Mouse (Mus musculus): ENCODE results near the gene Vwf. TPM values are rescaled to one million over a fixed set of nuclear protein-coding genes. Genes with fewer than 3 reads are reported as not detected.

Vwf gene
- polyA plus RNA-seq, 1 experiment from 2014 or later, result 5.1 TPM

GRCm38 (mm10) chr6:125678492-125678891 is 131.9 kb downstream of the Vwf start:
- WGBS, result 82% methylated on average over 1 of the region's 1 CpGs
- no peak overlapping the region for H3K4me3 ChIP-seq (replicated peaks)
- H3K27ac ChIP-seq, result no peak overlapping the region
- H3K4me2 ChIP-seq, result no peak overlapping the region
- peaks cover 8% of the 10 kb centered on the region for H3K4me1 ChIP-seq (replicated peaks)
- H3K9me3 ChIP-seq, result no peaks in the 10 kb centered on the region
- H3K9ac ChIP-seq (replicated peaks), result no peak overlapping the region
- no peak for ATAC-seq (ENCODE audit: insufficient number of reproducible peaks, insufficient read depth, low FRiP score, low TSS enrichment, low read depth)
- peaks cover 8% of the 10 kb centered on the region; the same call in 1 of the 2 replicates for H3K27me3 ChIP-seq
- H3K36me3 ChIP-seq, result no peaks in the 10 kb centered on the region

GRCm38 (mm10) chr6:125680613-125681012 is 134.0 kb downstream of the Vwf start:
- Histone ChIP-seq H3K4me3 (replicated peaks) (no peak overlapping the region), H3K9me3 (no peaks in the 10 kb centered on the region), H3K4me1 (replicated peaks) (peaks cover 8% of the 10 kb centered on the region), H3K36me3 (no peaks in the 10 kb centered on the region), H3K9ac (replicated peaks) (no peak overlapping the region), H3K27me3 (peaks cover 8% of the 10 kb centered on the region; the same call in 1 of the 2 replicates), H3K4me2 (no peak overlapping the region), H3K27ac (peak overlapping the region; percentile 60)
- ATAC-seq (ENCODE audit: insufficient number of reproducible peaks, insufficient read depth, low FRiP score, low TSS enrichment, low read depth), result peak; percentile 59; the same call in 1 of the 2 replicates
- WGBS, result 30% methylated on average over 11 of the region's 11 CpGs

- no peak overlapping the region for H3K4me2 ChIP-seq
- no peaks in the 10 kb centered on the region for H3K9me3 ChIP-seq
- H3K27ac ChIP-seq, result no peak overlapping the region
- no peak overlapping the region for H3K9ac ChIP-seq (replicated peaks)
- no peaks in the 10 kb centered on the region for H3K36me3 ChIP-seq
- peaks cover 22% of the 10 kb centered on the region for H3K27me3 ChIP-seq
- no peak for ATAC-seq (ENCODE audit: insufficient number of reproducible peaks, insufficient read depth, low FRiP score, low TSS enrichment, low read depth)
- H3K4me3 ChIP-seq (replicated peaks), result no peak overlapping the region
- H3K4me1 ChIP-seq (replicated peaks), result peaks cover 11% of the 10 kb centered on the region
Observed at GRCm38 (mm10) chr6:125685420-125685819, 138.8 kb downstream of the Vwf start.

- Histone ChIP-seq H3K4me1 (replicated peaks) (peaks cover 14% of the 10 kb centered on the region), H3K4me2 (no peak overlapping the region), H3K27me3 (peaks cover 34% of the 10 kb centered on the region), H3K36me3 (no peaks in the 10 kb centered on the region), H3K27ac (no peak overlapping the region), H3K9me3 (no peaks in the 10 kb centered on the region), H3K4me3 (replicated peaks) (no peak overlapping the region), H3K9ac (replicated peaks) (no peak overlapping the region)
- WGBS, result 25% methylated on average over 1 of the region's 1 CpGs
- ATAC-seq (ENCODE audit: insufficient number of reproducible peaks, insufficient read depth, low FRiP score, low TSS enrichment, low read depth), result no peak
Observed at GRCm38 (mm10) chr6:125687986-125688385, 141.4 kb downstream of the Vwf start.

GRCm38 (mm10) chr6:125690057-125690703 is 143.6 kb downstream of the Vwf start, which contains the start of gene Ano2:
TSS of gene Ano2 (plus strand) at chr6:125690419.
- H3K9me3 ChIP-seq, result no peaks in the 10 kb centered on the region
- 3% methylated on average over 20 of the region's 20 CpGs for WGBS
- 0 out of 2 replicates have a peak within 1 kb of the TSS, but pooled peaks have one; percentile 1 for H3K9ac ChIP-seq (replicated peaks)
- ATAC-seq (ENCODE audit: insufficient number of reproducible peaks, insufficient read depth, low FRiP score, low TSS enrichment, low read depth), result peak; percentile 56; the same call in 1 of the 2 replicates
- H3K4me3 ChIP-seq (replicated peaks), result peak within 1 kb of the TSS; percentile 19
- peaks cover 14% of the 10 kb centered on the region for H3K4me1 ChIP-seq (replicated peaks)
- H3K4me2 ChIP-seq, result peak within 1 kb of the TSS; percentile 54
- H3K36me3 ChIP-seq, result no peaks in the 10 kb centered on the region
- peaks cover 34% of the 10 kb centered on the region for H3K27me3 ChIP-seq
- no peak within 1 kb of the TSS for H3K27ac ChIP-seq

GRCm38 (mm10) chr6:125701146-125701545 is 154.6 kb downstream of the Vwf start:
- no peak overlapping the region for H3K27ac ChIP-seq
- no peak for ATAC-seq (ENCODE audit: insufficient number of reproducible peaks, insufficient read depth, low FRiP score, low TSS enrichment, low read depth)
- H3K4me3 ChIP-seq (replicated peaks), result no peak overlapping the region
- H3K4me1 ChIP-seq (replicated peaks), result no peaks in the 10 kb centered on the region
- H3K36me3 ChIP-seq, result no peaks in the 10 kb centered on the region
- no peaks in the 10 kb centered on the region for H3K27me3 ChIP-seq
- WGBS, result 83% methylated on average over 2 of the region's 2 CpGs
- no peak overlapping the region for H3K4me2 ChIP-seq
- H3K9ac ChIP-seq (replicated peaks), result no peak overlapping the region
- H3K9me3 ChIP-seq, result no peaks in the 10 kb centered on the region

GRCm38 (mm10) chr6:125711261-125711660 is 164.7 kb downstream of the Vwf start:
- Histone ChIP-seq H3K4me2 (no peak overlapping the region), H3K27ac (no peak overlapping the region), H3K27me3 (no peaks in the 10 kb centered on the region), H3K9me3 (no peaks in the 10 kb centered on the region), H3K4me3 (replicated peaks) (no peak overlapping the region), H3K36me3 (no peaks in the 10 kb centered on the region), H3K9ac (replicated peaks) (no peak overlapping the region), H3K4me1 (replicated peaks) (peaks cover 3% of the 10 kb centered on the region; the same call in 1 of the 2 replicates)
- 86% methylated on average over 16 of the region's 16 CpGs for WGBS
- no peak for ATAC-seq (ENCODE audit: insufficient number of reproducible peaks, insufficient read depth, low FRiP score, low TSS enrichment, low read depth)

GRCm38 (mm10) chr6:125726408-125726807 is 179.8 kb downstream of the Vwf start:
- Histone ChIP-seq H3K9me3 (peaks cover 5% of the 10 kb centered on the region; the same call in 1 of the 2 replicates), H3K36me3 (no peaks in the 10 kb centered on the region), H3K9ac (replicated peaks) (no peak overlapping the region), H3K4me2 (no peak overlapping the region), H3K27me3 (0 out of 2 replicates have a peak, but pooled peaks cover 4% of the 10 kb centered on the region), H3K27ac (no peak overlapping the region), H3K4me3 (replicated peaks) (no peak overlapping the region), H3K4me1 (replicated peaks) (peaks cover 14% of the 10 kb centered on the region)
- 82% methylated on average over 2 of the region's 2 CpGs for WGBS
- no peak for ATAC-seq (ENCODE audit: insufficient number of reproducible peaks, insufficient read depth, low FRiP score, low TSS enrichment, low read depth)

GRCm38 (mm10) chr6:125727484-125727911 is 180.9 kb downstream of the Vwf start:
- Histone ChIP-seq H3K9ac (replicated peaks) (no peak overlapping the region), H3K4me3 (replicated peaks) (no peak overlapping the region), H3K27me3 (0 out of 2 replicates have a peak, but pooled peaks cover 4% of the 10 kb centered on the region), H3K9me3 (peaks cover 5% of the 10 kb centered on the region; the same call in 1 of the 2 replicates), H3K36me3 (no peaks in the 10 kb centered on the region), H3K27ac (no peak overlapping the region), H3K4me2 (no peak overlapping the region), H3K4me1 (replicated peaks) (peaks cover 14% of the 10 kb centered on the region)
- 56% methylated on average over 5 of the region's 5 CpGs for WGBS
- ATAC-seq (ENCODE audit: insufficient number of reproducible peaks, insufficient read depth, low FRiP score, low TSS enrichment, low read depth), result no peak

- Histone ChIP-seq H3K36me3 (no peaks in the 10 kb centered on the region), H3K27me3 (0 out of 2 replicates have a peak, but pooled peaks cover 4% of the 10 kb centered on the region), H3K9ac (replicated peaks) (no peak overlapping the region), H3K4me3 (replicated peaks) (no peak overlapping the region), H3K4me1 (replicated peaks) (peaks cover 14% of the 10 kb centered on the region), H3K9me3 (peaks cover 5% of the 10 kb centered on the region; the same call in 1 of the 2 replicates), H3K27ac (no peak overlapping the region), H3K4me2 (no peak overlapping the region)
- 82% methylated on average over 6 of the region's 6 CpGs for WGBS
- no peak for ATAC-seq (ENCODE audit: insufficient number of reproducible peaks, insufficient read depth, low FRiP score, low TSS enrichment, low read depth)
Observed at GRCm38 (mm10) chr6:125729471-125729870, 182.9 kb downstream of the Vwf start.

- no peak overlapping the region for H3K27ac ChIP-seq
- H3K36me3 ChIP-seq, result no peaks in the 10 kb centered on the region
- H3K27me3 ChIP-seq, result 0 out of 2 replicates have a peak, but pooled peaks cover 4% of the 10 kb centered on the region
- H3K4me2 ChIP-seq, result no peak overlapping the region
- peaks cover 14% of the 10 kb centered on the region for H3K4me1 ChIP-seq (replicated peaks)
- 59% methylated on average over 11 of the region's 11 CpGs for WGBS
- H3K9me3 ChIP-seq, result peaks cover 5% of the 10 kb centered on the region; the same call in 1 of the 2 replicates
- H3K4me3 ChIP-seq (replicated peaks), result no peak overlapping the region
- ATAC-seq (ENCODE audit: insufficient number of reproducible peaks, insufficient read depth, low FRiP score, low TSS enrichment, low read depth), result no peak
- H3K9ac ChIP-seq (replicated peaks), result no peak overlapping the region
Observed at GRCm38 (mm10) chr6:125729986-125730535, 183.5 kb downstream of the Vwf start.
